Mouse (Mus musculus): ENCODE results near the gene Arhgef11.

DNA sequence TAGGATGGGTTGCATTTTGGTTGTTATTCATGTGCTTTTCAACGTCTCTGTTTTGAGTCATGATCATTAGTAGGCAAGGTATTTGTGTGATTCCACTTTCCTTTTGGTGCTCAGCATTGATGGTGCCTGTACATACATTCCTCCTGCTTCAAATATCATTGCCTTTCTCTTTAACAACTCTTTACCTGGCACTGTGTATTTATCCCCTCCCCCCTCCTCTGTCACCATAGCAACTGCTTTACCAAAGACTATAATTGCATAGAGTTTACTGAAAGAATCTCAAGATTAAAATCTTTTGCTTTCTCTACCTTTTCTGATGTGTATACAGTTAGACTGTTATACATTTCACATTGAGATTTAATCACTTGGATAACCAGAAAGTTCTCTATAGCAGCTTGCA is 26.1 kb downstream of the Arhgef11 start:
- no peak for TF ChIP-seq CTCF (IDR thresholded peaks at IDR 0.05; ENCODE audit: control insufficient read depth, insufficient read depth, insufficient read length)
- TF ChIP-seq CEBPB (IDR thresholded peaks at IDR 0.05; ENCODE audit: low read depth) = no peak
- TF ChIP-seq MAX (IDR thresholded peaks at IDR 0.05) = no peak
